Mouse (Mus musculus): ENCODE data around the gene Tex2. TPM values are rescaled to one million over a fixed set of nuclear protein-coding genes. Genes with fewer than 3 reads are reported as not detected.

Gene Tex2
- polyA plus RNA-seq, 1 experiment from 2014 or later: 8.9 TPM

- ATAC-seq: no peak
- no peak overlapping the region for H3K4me3 ChIP-seq (ENCODE audit: low read depth, low read length)
- peaks cover 22% of the 10 kb centered on the region; the same call in 1 of the 2 replicates for H3K36me3 ChIP-seq (ENCODE audit: insufficient read depth, low read length)
Observed at GRCm38 (mm10) chr11:106544133-106544532, 69.1 kb downstream of the Tex2 start.

DNA sequence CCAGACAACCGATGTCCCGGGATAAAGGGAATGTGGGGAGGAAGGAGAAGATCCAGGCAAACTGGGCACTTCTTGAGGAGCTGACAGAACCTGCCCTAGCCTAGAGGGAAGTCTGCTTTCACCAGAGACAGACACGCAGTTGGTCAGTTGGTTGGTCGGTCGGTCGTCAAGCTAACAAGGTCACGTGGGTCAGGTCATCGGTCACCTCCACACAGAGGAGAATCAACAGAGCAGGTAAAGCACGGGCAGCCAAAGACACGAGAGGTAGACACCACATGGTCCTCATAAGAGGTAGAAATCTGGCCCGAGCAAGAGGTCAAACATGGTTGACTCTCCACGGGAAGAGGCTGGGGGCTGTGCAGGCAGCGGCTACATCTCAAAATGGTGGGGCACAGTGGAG, 70.2 kb downstream of the Tex2 start:
- no peaks in the 10 kb centered on the region for H3K27me3 ChIP-seq (replicated peaks; ENCODE audit: insufficient read depth, low read length)
- no peak for TF ChIP-seq EP300 (IDR thresholded peaks at IDR 0.05)
- no peak for TF ChIP-seq CTCF (IDR thresholded peaks at IDR 0.05)
- no peaks in the 10 kb centered on the region for H3K4me1 ChIP-seq (ENCODE audit: insufficient read depth, low read depth, low read length)
- H3K27ac ChIP-seq (ENCODE audit: low read length): no peak overlapping the region
- no peak overlapping the region for H3K9ac ChIP-seq (replicated peaks; ENCODE audit: low read depth)
- H3K4me3 ChIP-seq (ENCODE audit: low read depth, low read length): no peak overlapping the region
- no peak for DNase-seq (ENCODE audit: low spot score)
- H3K36me3 ChIP-seq (ENCODE audit: insufficient read depth, low read length): peaks cover 22% of the 10 kb centered on the region; the same call in 1 of the 2 replicates
- 84% methylated on average over 13 of the region's 13 CpGs for WGBS
- ATAC-seq: no peak
- no peaks in the 10 kb centered on the region for H3K9me3 ChIP-seq (ENCODE audit: low read length)
- H3K4me2 ChIP-seq (replicated peaks; ENCODE audit: low read depth, low read length): no peak overlapping the region

More at GRCm38 (mm10) chr11:106544133-106544532, 69.1 kb downstream of the Tex2 start:
- no peaks in the 10 kb centered on the region for H3K27me3 ChIP-seq (replicated peaks; ENCODE audit: insufficient read depth, low read length)
- H3K9me3 ChIP-seq (ENCODE audit: low read length): no peaks in the 10 kb centered on the region
- no peak overlapping the region for H3K4me2 ChIP-seq (replicated peaks; ENCODE audit: low read depth, low read length)
- no peak overlapping the region for H3K27ac ChIP-seq (ENCODE audit: low read length)
- DNase-seq (ENCODE audit: low spot score): no peak
- no peaks in the 10 kb centered on the region for H3K4me1 ChIP-seq (ENCODE audit: insufficient read depth, low read depth, low read length)
- no peak overlapping the region for H3K9ac ChIP-seq (replicated peaks; ENCODE audit: low read depth)
- 89% methylated on average over 11 of the region's 11 CpGs for WGBS
- TF ChIP-seq EP300 (IDR thresholded peaks at IDR 0.05) (no peak), CTCF (IDR thresholded peaks at IDR 0.05) (no peak)

DNA sequence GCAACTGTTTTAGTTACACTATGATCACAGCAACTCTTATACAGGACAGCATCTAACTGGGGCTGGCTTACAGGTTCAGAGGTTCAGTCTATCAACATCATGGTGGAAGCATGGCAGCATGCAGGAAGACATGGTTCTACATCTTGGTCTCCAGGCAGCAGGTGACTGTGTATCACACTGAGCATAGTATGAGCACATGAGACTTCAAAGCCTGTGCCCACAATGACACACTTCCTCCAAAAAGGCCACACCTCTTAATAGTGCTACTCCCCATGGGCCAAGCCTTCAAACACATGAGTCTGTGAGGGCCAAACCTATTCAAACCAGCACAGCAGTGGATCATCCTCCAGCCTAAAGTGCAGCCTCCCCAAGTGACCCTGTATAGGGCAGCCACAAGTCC, 70.8 kb downstream of the Tex2 start:
- Histone ChIP-seq H3K9me3 (ENCODE audit: low read length) (no peaks in the 10 kb centered on the region), H3K4me2 (replicated peaks; ENCODE audit: low read depth, low read length) (no peak overlapping the region), H3K27me3 (replicated peaks; ENCODE audit: insufficient read depth, low read length) (no peaks in the 10 kb centered on the region), H3K27ac (ENCODE audit: low read length) (no peak overlapping the region), H3K4me3 (ENCODE audit: low read depth, low read length) (no peak overlapping the region), H3K36me3 (ENCODE audit: insufficient read depth, low read length) (peaks cover 22% of the 10 kb centered on the region; the same call in 1 of the 2 replicates), H3K4me1 (ENCODE audit: insufficient read depth, low read depth, low read length) (no peaks in the 10 kb centered on the region), H3K9ac (replicated peaks; ENCODE audit: low read depth) (no peak overlapping the region)
- ATAC-seq (no peak), DNase-seq (ENCODE audit: low spot score) (no peak)
- TF ChIP-seq EP300 (IDR thresholded peaks at IDR 0.05): no peak
- TF ChIP-seq CTCF (IDR thresholded peaks at IDR 0.05): no peak

GRCm38 (mm10) chr11:106540506-106541268, 72.5 kb downstream of the Tex2 start:
- no peaks in the 10 kb centered on the region for H3K4me1 ChIP-seq (ENCODE audit: insufficient read depth, low read depth, low read length)
- 76% methylated on average over 13 of the region's 13 CpGs for WGBS
- no peak overlapping the region for H3K9ac ChIP-seq (replicated peaks; ENCODE audit: low read depth)
- no peaks in the 10 kb centered on the region for H3K27me3 ChIP-seq (replicated peaks; ENCODE audit: insufficient read depth, low read length)
- TF ChIP-seq CTCF (IDR thresholded peaks at IDR 0.05): no peak
- TF ChIP-seq EP300 (IDR thresholded peaks at IDR 0.05): no peak
- peaks cover 17% of the 10 kb centered on the region; the same call in 1 of the 2 replicates for H3K36me3 ChIP-seq (ENCODE audit: insufficient read depth, low read length)
- H3K27ac ChIP-seq (ENCODE audit: low read length): no peak overlapping the region
- DNase-seq (ENCODE audit: low spot score) (no peak), ATAC-seq (no peak)
- H3K9me3 ChIP-seq (ENCODE audit: low read length): no peaks in the 10 kb centered on the region
- no peak overlapping the region for H3K4me3 ChIP-seq (ENCODE audit: low read depth, low read length)
- H3K4me2 ChIP-seq (replicated peaks; ENCODE audit: low read depth, low read length): no peak overlapping the region

DNA sequence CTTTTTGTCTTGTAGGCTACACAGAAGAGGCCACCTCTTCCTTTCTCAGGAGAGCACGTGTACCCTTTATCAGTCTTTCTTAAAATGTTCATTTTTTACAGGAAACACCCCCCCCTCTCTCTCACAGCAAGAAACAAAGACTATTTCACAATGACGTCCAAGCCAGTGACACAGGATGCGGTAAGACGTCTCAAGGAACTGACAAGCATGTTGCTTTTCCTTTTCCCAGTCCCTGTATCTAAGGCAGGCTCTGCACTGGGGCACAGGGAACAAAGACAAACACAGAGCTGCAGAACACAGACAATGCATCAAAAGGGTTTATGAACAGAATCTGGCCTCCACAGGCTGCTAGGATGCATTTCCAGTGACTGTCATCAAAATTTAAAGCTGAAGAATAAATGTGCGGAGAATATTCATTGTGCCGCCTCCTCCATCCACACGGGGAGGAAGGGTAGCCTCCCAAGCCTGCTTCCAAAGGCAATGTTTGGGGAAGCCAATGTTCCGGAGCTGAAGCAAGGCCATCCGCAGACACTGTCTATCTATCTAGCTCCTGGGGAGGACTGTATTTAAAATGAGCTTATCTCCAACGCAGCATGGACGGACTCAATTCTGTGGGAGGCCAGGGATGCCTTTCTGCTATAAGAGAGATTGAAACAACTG, 76.8 kb downstream of the Tex2 start:
- Histone ChIP-seq H3K4me2 (replicated peaks; ENCODE audit: low read depth, low read length) (no peak overlapping the region), H3K36me3 (ENCODE audit: insufficient read depth, low read length) (0 out of 2 replicates have a peak, but pooled peaks cover 4% of the 10 kb centered on the region), H3K4me3 (ENCODE audit: low read depth, low read length) (no peak overlapping the region), H3K9ac (replicated peaks; ENCODE audit: low read depth) (no peak overlapping the region), H3K4me1 (ENCODE audit: insufficient read depth, low read depth, low read length) (no peaks in the 10 kb centered on the region), H3K9me3 (ENCODE audit: low read length) (no peaks in the 10 kb centered on the region), H3K27ac (ENCODE audit: low read length) (no peak overlapping the region), H3K27me3 (replicated peaks; ENCODE audit: insufficient read depth, low read length) (no peaks in the 10 kb centered on the region)
- DNase-seq (ENCODE audit: low spot score) (peak; percentile 53), ATAC-seq (peak; percentile 82)
- WGBS: 57% methylated on average over 11 of the region's 11 CpGs
- no peak for TF ChIP-seq CTCF (IDR thresholded peaks at IDR 0.05)
- TF ChIP-seq EP300 (IDR thresholded peaks at IDR 0.05): peak; percentile 50; the same call in 1 of the 2 replicates

GRCm38 (mm10) chr11:106535660-106536252, 77.5 kb downstream of the Tex2 start:
- H3K4me1 ChIP-seq (ENCODE audit: insufficient read depth, low read depth, low read length): no peaks in the 10 kb centered on the region
- no peak overlapping the region for H3K9ac ChIP-seq (replicated peaks; ENCODE audit: low read depth)
- DNase-seq (ENCODE audit: low spot score): no peak
- 84% methylated on average over 9 of the region's 9 CpGs for WGBS
- TF ChIP-seq EP300 (IDR thresholded peaks at IDR 0.05) (no peak), CTCF (IDR thresholded peaks at IDR 0.05) (no peak)
- H3K4me2 ChIP-seq (replicated peaks; ENCODE audit: low read depth, low read length): no peak overlapping the region
- no peaks in the 10 kb centered on the region for H3K27me3 ChIP-seq (replicated peaks; ENCODE audit: insufficient read depth, low read length)
- no peaks in the 10 kb centered on the region for H3K9me3 ChIP-seq (ENCODE audit: low read length)
- H3K27ac ChIP-seq (ENCODE audit: low read length): no peak overlapping the region
- no peak overlapping the region for H3K4me3 ChIP-seq (ENCODE audit: low read depth, low read length)
- 0 out of 2 replicates have a peak, but pooled peaks cover 4% of the 10 kb centered on the region for H3K36me3 ChIP-seq (ENCODE audit: insufficient read depth, low read length)
- no peak for ATAC-seq

All from lung, postnatal 0 days (tissue).